Mouse (Mus musculus) kidney, postnatal 36 days (tissue): Measurements from ENCODE around the gene Batf3.
"Not testable (repeated sequence)": the region's sequence is repeated elsewhere in the genome, so short reads cannot be mapped to it uniquely, and the experiment has no call there.

Experiments used
- DNase-seq, 2 experiments: peaks; one replicate each; pipeline ENCODE4 v3.0.0; 2021 to 2022; ENCODE audit warnings: mixed read lengths in 2 of 2

Batf3 gene

GRCm38 (mm10) chr1:191135406-191135805, 37.8 kb downstream of the Batf3 start:
- no peak for DNase-seq

GRCm38 (mm10) chr1:191138436-191138835, 40.8 kb downstream of the Batf3 start:
- DNase-seq, result no peak

- no peak for DNase-seq
Observed at GRCm38 (mm10) chr1:191138874-191139495, 41.3 kb downstream of the Batf3 start.

GRCm38 (mm10) chr1:191140983-191141382, 43.3 kb downstream of the Batf3 start:
- no peak for DNase-seq

GRCm38 (mm10) chr1:191149489-191149888, 51.8 kb downstream of the Batf3 start:
- not testable (repeated sequence) for DNase-seq

- DNase-seq, result no peak
Observed at GRCm38 (mm10) chr1:191150924-191151605, 53.4 kb downstream of the Batf3 start.

- DNase-seq, result peak; percentile 37 to 72
Observed at GRCm38 (mm10) chr1:191153052-191153451, 55.4 kb downstream of the Batf3 start.

- no peak for DNase-seq
Observed at GRCm38 (mm10) chr1:191154314-191154713, 56.7 kb downstream of the Batf3 start.
